Mouse (Mus musculus) CD8-positive naive resting alpha-beta T cell, adult 2 months (primary cell): ENCODE results near the gene Cpm.

Source experiments
- DNase-seq, 2 experiments: peaks; one replicate each; pipeline ENCODE4 v3.0.0; 2022; ENCODE audit warnings: low read depth in 2 of 2, low spot score in 2 of 2

The Cpm gene

DNA sequence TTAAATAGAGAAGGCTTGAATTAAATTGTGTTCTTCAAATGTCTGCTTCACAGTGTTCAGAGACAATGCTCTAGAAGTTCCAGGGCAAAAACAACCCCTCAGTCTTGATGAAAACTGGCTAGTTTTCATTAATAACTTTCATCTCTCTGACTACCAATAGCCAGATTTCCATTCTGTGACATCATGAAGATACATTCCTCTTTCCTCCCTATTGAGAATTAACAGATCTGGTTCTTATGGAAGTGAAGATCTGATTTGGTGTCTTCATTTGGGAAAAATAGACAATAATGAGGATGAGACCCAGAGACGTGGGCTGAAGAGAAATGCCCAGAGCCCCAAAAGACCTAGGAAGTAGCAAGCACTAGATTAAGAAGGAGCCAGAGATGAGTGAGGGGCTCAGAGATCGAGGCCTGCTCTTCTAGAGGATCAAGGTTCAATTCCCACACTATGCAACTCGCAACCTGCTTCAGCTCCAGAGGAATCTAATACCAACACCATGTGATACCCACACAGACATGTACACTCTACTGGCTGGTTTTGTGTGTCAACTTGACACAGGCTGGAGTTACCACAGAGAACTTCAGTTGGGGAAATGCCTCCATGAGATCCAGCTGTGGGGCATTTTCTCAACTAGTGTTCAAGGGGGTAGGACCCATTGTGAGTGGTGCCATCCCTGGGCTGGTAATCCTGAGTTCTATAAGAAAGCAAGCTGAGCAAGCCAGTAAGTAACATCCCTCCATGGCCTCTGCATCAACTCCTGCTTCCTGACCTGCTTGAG lies 11.5 kb upstream of the Cpm start:
- DNase-seq, result no peak

DNA sequence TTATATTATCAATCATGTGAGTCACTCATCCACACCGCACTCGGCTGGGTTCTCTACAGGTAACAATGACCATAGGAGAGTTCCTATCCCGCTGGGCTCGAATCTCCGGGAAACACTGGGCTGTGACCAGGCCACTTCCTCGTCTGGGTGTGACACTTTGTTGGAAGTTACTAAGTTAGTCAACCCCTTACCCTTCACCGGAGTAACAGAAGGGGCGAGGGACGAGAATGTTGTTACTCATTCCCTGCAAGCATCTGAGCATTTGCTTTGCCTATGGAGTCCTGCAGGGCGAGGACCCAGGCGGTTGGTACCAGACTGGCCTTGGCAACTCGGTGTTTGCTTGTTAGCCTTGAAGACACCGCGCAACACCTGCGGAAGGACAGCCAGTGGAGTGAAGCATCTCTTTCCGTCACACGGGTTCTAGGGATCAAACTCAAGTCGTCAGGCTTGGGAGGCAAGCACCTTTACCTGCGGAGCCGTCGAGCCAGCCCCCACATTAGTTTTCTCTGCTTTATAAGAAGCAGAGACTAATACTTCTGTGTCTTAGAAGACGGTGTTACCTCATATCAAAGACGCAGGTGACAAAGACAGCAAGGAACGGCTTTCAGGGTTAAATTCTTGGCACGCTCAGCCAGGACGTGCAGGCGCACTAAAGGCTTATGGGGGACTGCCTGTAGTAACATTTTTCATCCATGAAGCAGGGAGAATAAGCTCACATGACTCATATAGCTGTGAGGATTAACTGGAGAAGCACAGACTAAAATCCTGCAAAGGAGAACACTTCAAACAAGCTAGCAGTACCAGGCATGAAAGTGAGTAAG lies 10.0 kb upstream of the Cpm start:
- DNase-seq, result no peak

GRCm38 (mm10) chr10:117619862-117620179 lies 9.5 kb upstream of the Cpm start:
- no peak for DNase-seq

DNA sequence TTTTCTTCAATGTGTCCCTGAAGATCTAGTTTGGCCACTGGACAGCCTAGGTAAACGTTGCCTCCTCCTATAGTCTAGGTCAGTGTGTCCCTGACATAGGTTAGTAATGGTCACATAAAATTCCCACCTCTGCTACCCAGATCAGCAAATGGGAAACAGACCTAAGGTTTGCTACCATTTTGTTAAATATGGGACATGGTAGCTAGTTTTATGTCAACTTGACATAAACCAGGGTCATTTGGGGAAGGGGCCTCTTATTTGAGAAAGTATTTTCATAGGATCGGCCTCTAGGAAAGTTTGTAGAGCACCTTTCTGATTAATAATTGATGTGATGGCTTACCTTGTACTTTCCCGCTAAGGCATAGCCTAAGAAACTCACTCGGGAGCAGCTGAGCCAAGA lies 8.8 kb upstream of the Cpm start:
- no peak for DNase-seq

- DNase-seq, result no peak
Measured at GRCm38 (mm10) chr10:117620934-117621501, 8.3 kb upstream of the Cpm start.

- no peak for DNase-seq
Measured at GRCm38 (mm10) chr10:117621616-117622533, 7.4 kb upstream of the Cpm start.

GRCm38 (mm10) chr10:117623358-117623757 lies 5.9 kb upstream of the Cpm start:
- DNase-seq, result no peak

- DNase-seq, result no peak
Measured at GRCm38 (mm10) chr10:117624222-117624621, 5.1 kb upstream of the Cpm start.

GRCm38 (mm10) chr10:117624655-117625497 lies 4.4 kb upstream of the Cpm start:
- no peak for DNase-seq

GRCm38 (mm10) chr10:117625500-117626296 lies 3.6 kb upstream of the Cpm start:
- peak in 1 of 2 experiments; percentile 13 for DNase-seq

GRCm38 (mm10) chr10:117626297-117626613 lies 3.0 kb upstream of the Cpm start:
- no peak for DNase-seq

DNA sequence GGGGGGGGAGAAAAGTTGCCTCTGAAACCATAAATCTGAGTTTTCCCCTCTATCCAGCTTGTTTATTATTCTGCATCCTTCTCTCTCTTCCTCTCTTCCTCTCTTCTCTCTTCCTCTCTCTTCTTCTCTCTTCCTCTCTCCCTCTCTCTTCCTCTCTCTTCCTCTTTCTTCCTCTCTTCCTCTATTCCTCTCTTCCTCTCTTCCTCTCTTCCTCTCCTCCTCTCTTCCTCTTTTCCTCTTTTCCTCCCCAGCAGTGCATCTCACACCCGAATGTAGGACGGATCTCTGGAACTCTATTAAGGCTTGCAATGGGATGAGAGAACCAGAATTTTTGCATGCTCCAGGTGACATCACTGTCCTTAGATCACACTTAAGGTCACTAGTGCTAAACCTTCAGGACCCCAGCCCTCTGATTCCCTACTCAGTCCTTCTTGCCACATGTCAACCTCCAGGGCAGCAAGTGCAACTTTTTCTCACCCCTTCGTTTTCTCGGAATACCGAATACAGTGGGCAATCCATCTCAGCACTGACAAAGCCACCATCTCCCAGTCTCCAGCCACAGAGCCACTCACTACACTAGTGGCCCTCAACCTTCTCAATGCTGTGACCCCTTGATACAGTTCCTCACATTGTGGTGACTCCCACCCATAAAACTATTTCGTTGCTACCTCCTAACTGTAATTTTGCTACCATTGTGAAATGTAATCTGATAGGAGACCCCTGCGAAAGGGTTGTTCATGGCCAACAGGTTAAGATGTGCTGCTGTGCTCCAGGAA lies 2.3 kb upstream of the Cpm start:
- no peak for DNase-seq

- DNase-seq, result peak; percentile 9 to 37
Measured at GRCm38 (mm10) chr10:117627616-117627930, 1.7 kb upstream of the Cpm start.

GRCm38 (mm10) chr10:117627949-117628348 lies 1.4 kb upstream of the Cpm start:
- no peak for DNase-seq

DNA sequence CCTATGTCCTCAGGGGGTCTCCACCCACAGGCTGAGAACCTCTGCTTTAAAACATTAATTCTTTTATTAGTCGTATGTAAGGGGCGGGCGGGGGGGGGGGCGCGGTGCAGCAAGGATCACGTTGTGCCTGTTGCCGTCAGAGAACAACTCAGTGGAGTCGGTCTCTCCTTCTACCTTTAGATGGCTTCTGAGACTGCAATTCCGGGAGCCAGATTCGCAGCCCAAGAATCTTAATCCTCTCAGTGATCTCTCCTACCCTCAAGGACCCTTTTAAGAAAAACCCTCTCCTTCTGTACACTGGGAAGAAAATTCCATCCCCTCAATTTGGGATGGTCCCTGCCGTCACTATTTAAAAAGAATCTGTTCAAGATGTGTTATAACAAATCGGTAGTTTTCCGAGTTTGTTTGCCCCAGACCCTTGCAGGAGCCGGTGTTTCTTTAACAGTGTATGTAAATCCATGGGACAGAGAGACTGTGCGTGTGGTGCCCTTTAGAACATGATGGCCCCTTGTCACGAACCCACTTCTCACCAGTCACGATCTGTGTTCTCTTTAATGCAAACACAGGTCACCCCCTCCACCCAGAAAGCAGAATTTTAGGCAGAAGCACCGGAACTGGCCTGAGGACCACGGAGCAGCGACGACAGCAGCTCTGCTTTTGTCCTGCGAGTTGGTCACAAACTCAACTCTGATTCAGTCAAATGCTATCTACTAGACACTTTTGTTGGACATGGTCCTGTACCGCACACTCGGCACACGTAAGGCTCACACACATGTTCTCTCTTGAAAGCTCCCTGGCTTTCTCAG lies 734 bp upstream of the Cpm start:
- DNase-seq, result no peak

DNA sequence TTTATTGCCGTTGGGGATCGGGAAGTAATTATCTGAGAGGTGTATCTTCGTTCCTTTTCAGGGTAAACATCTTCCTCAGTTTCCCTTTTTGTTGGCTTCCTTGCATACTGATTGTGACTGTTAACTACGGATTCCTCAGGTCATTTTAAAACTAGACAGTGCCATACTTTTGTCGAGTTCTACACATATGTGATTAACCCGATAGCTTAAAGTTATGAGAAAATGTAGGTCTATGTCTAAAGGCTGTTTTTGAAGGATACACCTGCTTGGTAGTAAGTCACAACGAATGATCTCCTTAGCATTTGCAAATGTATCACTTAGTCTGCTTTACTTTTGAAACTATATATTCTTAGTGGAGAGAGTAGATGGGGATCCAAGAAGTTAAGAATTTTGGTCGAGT lies 876 bp downstream of the Cpm start:
- no peak for DNase-seq

GRCm38 (mm10) chr10:117630810-117631209 lies 1.5 kb downstream of the Cpm start:
- no peak for DNase-seq

- DNase-seq, result no peak
Measured at GRCm38 (mm10) chr10:117631562-117632259, 2.4 kb downstream of the Cpm start.
